Mouse (Mus musculus) lung, embryonic 14.5 days (tissue): ENCODE data around the gene Sprr2d. TPM values are rescaled to one million over a fixed set of nuclear protein-coding genes. Genes with fewer than 3 reads are reported as not detected.

Experiments
- ATAC-seq: fragments of 200-750 bp; cut with Nextera tagmentation; 2 replicates; pipeline ENCODE4 v1.8.0; 2017; ENCODE audit warnings: mild to moderate bottlenecking, moderate TSS enrichment, moderate library complexity; ENCODE audit not compliant: insufficient read depth
- DNase-seq: peaks from one replicate; pipeline ENCODE4 v3.0.0-alpha.2; 2015
- H3K27ac ChIP-seq: fragments of 300-500 bp; sonication (generic); 2 replicates; pipeline ENCODE4 v1.5.1; 2014; ENCODE audit warnings: low read depth, mild to moderate bottlenecking, moderate library complexity
- H3K27me3 ChIP-seq: fragments of 300-500 bp; sonication (generic); 2 replicates; pipeline ENCODE4 v1.6.1; 2014; ENCODE audit warnings: low read length, control low read depth; ENCODE audit not compliant: insufficient read depth
- H3K36me3 ChIP-seq: fragments of 300-500 bp; sonication (generic); 2 replicates; pipeline ENCODE4 v1.6.1; 2014; ENCODE audit warnings: control low read depth; ENCODE audit not compliant: insufficient read depth
- H3K4me1 ChIP-seq: fragments of 300-500 bp; sonication (generic); 2 replicates; pipeline ENCODE4 v1.6.1; 2014; ENCODE audit warnings: antibody characterized with exemption, control low read depth; ENCODE audit not compliant: insufficient read depth
- H3K4me2 ChIP-seq: fragments of 300-500 bp; sonication (generic); 2 replicates; pipeline ENCODE4 v1.6.1; 2014; ENCODE audit warnings: mild to moderate bottlenecking
- H3K4me3 ChIP-seq: fragments of 300-500 bp; sonication (generic); 2 replicates; pipeline ENCODE4 v1.5.1; 2014; ENCODE audit warnings: low read depth, low read length
- H3K9ac ChIP-seq: fragments of 300-500 bp; sonication (generic); 2 replicates; pipeline ENCODE4 v1.6.1; 2014
- H3K9me3 ChIP-seq: fragments of 300-500 bp; sonication (generic); 2 replicates; pipeline ENCODE4 v1.6.1; 2016; ENCODE audit warnings: low read depth, low read length, control low read depth
- CTCF ChIP-seq: IDR thresholded peaks from 2 replicates; pipeline ENCODE4 v1.5.1; 2016; ENCODE audit warnings: antibody characterized with exemption, low read depth
- WGBS: fragments of 180-500 bp; shearing (Covaris S2); extraction: QIAGEN DNeasy Blood & Tissue Kit; methylation state at CpG from one replicate; pipeline ENCODE4 v1.1.7; 2014; 5-methylcytosine and 5-hydroxymethylcytosine counted together
- polyA plus RNA-seq: library from polyadenylated mRNA; unstranded; fragments of >200 nt; fragmentation: Nextera tagmentation; extraction: Ambion mirVana; gene quantifications from 2 replicates; pipeline ENCODE4 v1.2.1, GENCODE M21; 2014

The Sprr2d gene
- not detected in 2 replicates for polyA plus RNA-seq

DNA sequence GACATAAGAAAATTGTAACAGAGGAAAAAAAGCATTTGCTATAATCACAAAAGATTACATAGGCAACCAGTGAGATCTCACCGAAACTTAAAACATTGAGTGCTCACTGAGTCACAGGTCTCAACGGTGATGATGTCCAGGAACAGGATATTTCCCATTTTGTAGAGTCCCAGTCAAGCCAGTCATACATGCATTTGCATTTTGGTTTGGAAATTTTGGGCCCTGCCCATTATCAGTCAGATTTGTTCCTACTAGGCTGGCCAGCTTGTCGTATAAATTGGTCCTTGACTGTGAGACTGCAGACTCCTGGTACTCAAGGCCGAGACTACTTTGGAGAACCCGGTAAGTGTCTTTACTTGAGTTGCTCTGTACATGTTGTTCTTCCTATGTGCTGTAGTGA is at the start of gene Sprr2d:
TSS of gene Sprr2d (plus strand) at position 301 of the 400 bp plus-strand sequence.
- Histone ChIP-seq H3K9ac (no peak within 1 kb of the TSS), H3K9me3 (no peaks in the 10 kb centered on the region), H3K4me2 (no peak within 1 kb of the TSS), H3K4me1 (no peaks in the 10 kb centered on the region), H3K27me3 (no peaks in the 10 kb centered on the region), H3K27ac (no peak within 1 kb of the TSS), H3K36me3 (no peaks in the 10 kb centered on the region), H3K4me3 (no peak within 1 kb of the TSS)
- ATAC-seq (no peak), DNase-seq (no peak)
- 92% methylated on average over 5 of the region's 5 CpGs for WGBS
- no peak for TF ChIP-seq CTCF

DNA sequence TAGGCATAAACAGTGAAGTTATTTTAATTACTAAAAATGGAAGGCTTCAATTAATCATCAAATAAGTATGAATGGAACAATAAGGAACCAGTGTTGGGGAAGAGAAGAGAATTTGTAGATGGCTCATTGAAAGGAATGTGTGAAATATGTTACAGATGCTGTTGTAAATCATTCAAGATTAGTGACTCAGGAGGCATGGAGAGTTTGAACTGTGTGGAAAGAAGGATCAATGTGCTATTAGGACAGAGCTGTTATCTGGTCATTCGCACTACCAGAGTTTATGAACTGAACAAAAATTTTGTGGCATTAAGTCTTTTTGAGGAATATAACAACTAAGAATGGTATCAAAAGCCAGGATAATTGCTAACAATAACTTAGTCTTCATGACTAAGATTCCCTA is 31.5 kb upstream of the Sprr2d start:
- no peak overlapping the region for H3K27ac ChIP-seq
- no peaks in the 10 kb centered on the region for H3K9me3 ChIP-seq
- H3K4me1 ChIP-seq = no peaks in the 10 kb centered on the region
- H3K9ac ChIP-seq = no peak overlapping the region
- TF ChIP-seq CTCF = no peak
- no peak overlapping the region for H3K4me2 ChIP-seq
- H3K36me3 ChIP-seq = no peaks in the 10 kb centered on the region
- WGBS = 88% methylated on average over 1 of the region's 1 CpGs
- ATAC-seq (no peak), DNase-seq (no peak)
- no peaks in the 10 kb centered on the region for H3K27me3 ChIP-seq
- H3K4me3 ChIP-seq = no peak overlapping the region

DNA sequence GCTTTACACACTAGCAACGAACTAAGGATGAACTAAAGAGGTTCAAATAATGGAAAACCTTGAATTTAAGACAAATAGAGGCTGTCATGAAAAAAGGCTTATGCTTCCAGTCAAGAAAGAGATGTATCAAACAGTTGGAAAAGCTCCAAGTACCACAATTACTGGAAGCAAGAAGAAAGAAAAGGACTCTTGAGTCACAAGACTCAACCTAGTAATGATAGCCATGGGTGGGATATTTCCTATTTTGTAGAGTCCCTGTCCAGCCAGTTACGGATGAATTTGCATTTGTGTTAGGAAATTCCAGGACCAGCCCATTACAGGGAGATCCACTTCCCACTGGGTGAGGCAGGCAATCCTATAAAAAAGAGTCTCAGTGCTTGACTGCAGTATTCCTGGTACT is 22.6 kb upstream of the Sprr2d start, which contains the start of gene Sprr2b:
TSS of gene Sprr2b (plus strand) at position 301 of the 400 bp plus-strand sequence.
- no peaks in the 10 kb centered on the region for H3K36me3 ChIP-seq
- no peaks in the 10 kb centered on the region for H3K4me1 ChIP-seq
- H3K4me3 ChIP-seq = no peak within 1 kb of the TSS
- no peak within 1 kb of the TSS for H3K4me2 ChIP-seq
- WGBS = 75% methylated on average over 2 of the region's 2 CpGs
- no peaks in the 10 kb centered on the region for H3K9me3 ChIP-seq
- H3K9ac ChIP-seq = no peak within 1 kb of the TSS
- no peaks in the 10 kb centered on the region for H3K27me3 ChIP-seq
- no peak for TF ChIP-seq CTCF
- DNase-seq (no peak), ATAC-seq (no peak)
- no peak within 1 kb of the TSS for H3K27ac ChIP-seq

DNA sequence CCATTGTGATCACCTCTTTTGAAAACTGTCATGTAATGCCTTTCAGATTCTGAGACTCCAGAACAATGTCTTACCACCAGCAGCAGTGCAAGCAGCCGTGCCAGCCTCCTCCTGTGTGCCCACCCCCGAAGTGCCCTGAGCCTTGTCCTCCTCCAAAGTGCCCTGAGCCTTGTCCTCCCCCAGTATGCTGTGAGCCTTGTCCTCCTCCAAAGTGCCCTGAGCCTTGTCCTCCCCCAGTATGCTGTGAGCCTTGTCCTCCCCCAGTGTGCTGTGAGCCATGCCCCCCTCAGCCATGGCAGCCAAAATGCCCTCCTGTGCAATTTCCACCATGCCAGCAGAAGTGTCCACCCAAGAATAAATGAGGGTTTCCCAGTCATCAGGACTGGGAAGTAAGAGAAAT is 21.6 kb upstream of the Sprr2d start:
- 83% methylated on average over 2 of the region's 2 CpGs for WGBS
- no peak for TF ChIP-seq CTCF
- no peak overlapping the region for H3K4me2 ChIP-seq
- H3K4me3 ChIP-seq = no peak overlapping the region
- H3K4me1 ChIP-seq = no peaks in the 10 kb centered on the region
- DNase-seq (no peak), ATAC-seq (no peak)
- H3K27me3 ChIP-seq = no peaks in the 10 kb centered on the region
- H3K27ac ChIP-seq = no peak overlapping the region
- H3K36me3 ChIP-seq = no peaks in the 10 kb centered on the region
- H3K9ac ChIP-seq = no peak overlapping the region
- no peaks in the 10 kb centered on the region for H3K9me3 ChIP-seq

DNA sequence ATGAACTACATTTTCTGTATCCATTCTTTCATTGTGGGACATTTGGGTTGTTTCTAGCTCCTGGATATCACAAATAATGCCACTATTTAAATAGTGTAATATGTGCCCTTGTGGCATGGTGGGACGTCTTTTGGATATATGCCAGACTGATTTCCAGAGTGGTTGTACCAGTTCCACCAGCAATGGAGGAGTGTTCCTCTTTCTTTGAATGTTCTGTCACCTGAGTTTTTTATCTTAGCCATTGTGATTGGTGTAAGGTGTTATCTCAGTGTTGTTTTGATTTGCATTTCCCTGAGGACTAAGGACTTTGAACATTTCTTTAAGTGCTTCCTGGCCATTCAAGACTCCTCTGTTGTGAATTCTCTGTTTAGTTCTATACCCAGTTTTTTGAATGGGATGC is 2.7 kb upstream of the Sprr2d start:
- ATAC-seq (no peak), DNase-seq (no peak)
- 58% methylated on average over 1 of the region's 1 CpGs for WGBS
- Histone ChIP-seq H3K4me2 (no peak overlapping the region), H3K27ac (no peak overlapping the region), H3K9ac (no peak overlapping the region), H3K9me3 (no peaks in the 10 kb centered on the region), H3K4me3 (no peak overlapping the region), H3K27me3 (no peaks in the 10 kb centered on the region), H3K4me1 (no peaks in the 10 kb centered on the region), H3K36me3 (no peaks in the 10 kb centered on the region)
- TF ChIP-seq CTCF = no peak

DNA sequence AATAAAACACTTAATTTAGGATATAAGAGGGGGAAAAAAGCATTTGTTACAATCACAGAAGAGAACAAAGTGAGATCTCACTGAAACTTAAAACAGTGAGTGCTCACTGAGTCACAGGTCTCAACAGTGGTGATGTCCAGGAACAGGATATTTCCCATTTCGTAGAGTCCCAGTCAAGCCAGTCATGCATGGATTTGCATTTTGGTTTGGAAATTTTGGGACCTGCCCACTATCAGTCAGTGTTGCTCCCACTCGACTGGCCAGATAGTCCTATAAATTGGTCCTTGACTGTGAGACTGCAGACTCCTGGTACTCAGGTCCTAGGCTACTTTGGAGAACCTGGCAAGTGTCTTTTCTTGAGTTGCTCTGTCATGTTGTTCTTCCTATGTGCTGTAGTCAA is 12.9 kb downstream of the Sprr2d start, which contains the start of gene Sprr2e:
TSS of gene Sprr2e (plus strand) at position 301 of the 400 bp plus-strand sequence.
- Histone ChIP-seq H3K36me3 (no peaks in the 10 kb centered on the region), H3K4me1 (no peaks in the 10 kb centered on the region), H3K9ac (no peak within 1 kb of the TSS), H3K27ac (no peak within 1 kb of the TSS), H3K9me3 (no peaks in the 10 kb centered on the region), H3K27me3 (no peaks in the 10 kb centered on the region), H3K4me3 (no peak within 1 kb of the TSS), H3K4me2 (no peak within 1 kb of the TSS)
- TF ChIP-seq CTCF = no peak
- WGBS = 86% methylated on average over 2 of the region's 2 CpGs
- DNase-seq = no peak
- no peak for ATAC-seq

DNA sequence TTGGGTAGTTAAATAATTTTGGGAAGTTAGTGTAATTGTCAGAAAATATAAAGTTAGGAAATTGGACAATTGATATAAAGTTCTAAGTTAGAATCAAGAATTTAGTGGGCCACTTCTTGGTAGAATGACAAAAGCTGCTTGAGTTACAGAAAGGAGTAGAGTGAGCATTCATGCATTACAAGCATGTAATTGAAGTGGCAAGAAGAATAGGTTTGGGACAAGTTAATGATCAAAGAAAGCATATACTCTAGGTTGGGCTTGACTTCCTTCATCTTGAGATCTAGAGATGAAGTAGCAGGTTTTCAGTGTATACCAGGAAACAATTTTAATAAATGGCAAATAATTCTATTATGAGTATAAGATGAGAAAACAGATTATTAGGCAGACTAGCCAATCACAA is 22.7 kb downstream of the Sprr2d start:
- H3K4me1 ChIP-seq = no peaks in the 10 kb centered on the region
- DNase-seq (no peak), ATAC-seq (no peak)
- H3K36me3 ChIP-seq = no peaks in the 10 kb centered on the region
- no peak overlapping the region for H3K4me2 ChIP-seq
- no peak overlapping the region for H3K9ac ChIP-seq
- TF ChIP-seq CTCF = no peak
- no peak overlapping the region for H3K4me3 ChIP-seq
- H3K27ac ChIP-seq = no peak overlapping the region
- H3K27me3 ChIP-seq = no peaks in the 10 kb centered on the region
- H3K9me3 ChIP-seq = no peaks in the 10 kb centered on the region; the same call in 1 of the 2 replicates

DNA sequence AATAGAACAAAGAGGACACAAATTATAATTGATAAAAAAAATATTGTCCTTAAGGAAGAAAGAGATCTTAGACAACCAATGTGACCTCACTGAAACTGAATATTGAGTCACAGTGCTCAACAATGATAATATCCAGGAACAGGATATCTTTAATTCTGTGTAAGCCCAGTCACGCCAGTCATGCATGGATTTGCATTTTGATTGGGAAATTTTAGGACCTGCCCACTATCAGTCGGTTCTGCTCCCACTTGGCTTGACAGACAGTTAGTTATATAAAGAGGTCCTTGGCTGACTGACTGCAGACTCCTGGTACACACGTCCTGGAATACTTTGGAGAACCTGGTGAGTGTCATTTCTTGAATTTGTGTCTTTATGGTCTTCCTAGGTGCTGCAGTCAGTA is 25.9 kb downstream of the Sprr2d start, which contains the start of gene Sprr2f:
TSS of gene Sprr2f (plus strand) at position 301 of the 400 bp plus-strand sequence.
- no peak for TF ChIP-seq CTCF
- H3K4me2 ChIP-seq = no peak within 1 kb of the TSS
- WGBS = 63% methylated on average over 3 of the region's 3 CpGs
- DNase-seq = no peak
- no peaks in the 10 kb centered on the region for H3K4me1 ChIP-seq
- no peaks in the 10 kb centered on the region; the same call in 1 of the 2 replicates for H3K9me3 ChIP-seq
- H3K27ac ChIP-seq = no peak within 1 kb of the TSS
- no peak for ATAC-seq
- H3K9ac ChIP-seq = no peak within 1 kb of the TSS
- H3K27me3 ChIP-seq = no peaks in the 10 kb centered on the region
- H3K36me3 ChIP-seq = no peaks in the 10 kb centered on the region
- H3K4me3 ChIP-seq = no peak within 1 kb of the TSS
